Mouse (Mus musculus) neutrophil, adult 5-6 weeks (primary cell): ENCODE measurements around the gene Rfpl4. TPM values are rescaled to one million over a fixed set of nuclear protein-coding genes. Genes with fewer than 3 reads are reported as not detected.
A peak's percentile ranks its signal among the peaks of the same experiment; 100 is the strongest.
"Not testable (repeated sequence)": the region's sequence is repeated elsewhere in the genome, so short reads cannot be mapped to it uniquely, and the experiment has no call there.

Experiments
- ATAC-seq: fragments of 151-379, 151-347 bp; 2 replicates; pipeline ENCODE4 v1.8.0; 2017; ENCODE audit warnings: mild to moderate bottlenecking, moderate TSS enrichment; ENCODE audit not compliant: insufficient number of reproducible peaks, poor library complexity, low FRiP score, severe bottlenecking; ENCODE audit errors: extremely low read depth
- total RNA-seq: library from RNA; stranded (forward); fragments of 200-1000 nt; gene quantifications from 2 replicates; pipeline ENCODE4 v1.2.3, GENCODE M21; 2017

Gene Rfpl4
- total RNA-seq, 1 experiment from 2014 or later, result not detected

DNA sequence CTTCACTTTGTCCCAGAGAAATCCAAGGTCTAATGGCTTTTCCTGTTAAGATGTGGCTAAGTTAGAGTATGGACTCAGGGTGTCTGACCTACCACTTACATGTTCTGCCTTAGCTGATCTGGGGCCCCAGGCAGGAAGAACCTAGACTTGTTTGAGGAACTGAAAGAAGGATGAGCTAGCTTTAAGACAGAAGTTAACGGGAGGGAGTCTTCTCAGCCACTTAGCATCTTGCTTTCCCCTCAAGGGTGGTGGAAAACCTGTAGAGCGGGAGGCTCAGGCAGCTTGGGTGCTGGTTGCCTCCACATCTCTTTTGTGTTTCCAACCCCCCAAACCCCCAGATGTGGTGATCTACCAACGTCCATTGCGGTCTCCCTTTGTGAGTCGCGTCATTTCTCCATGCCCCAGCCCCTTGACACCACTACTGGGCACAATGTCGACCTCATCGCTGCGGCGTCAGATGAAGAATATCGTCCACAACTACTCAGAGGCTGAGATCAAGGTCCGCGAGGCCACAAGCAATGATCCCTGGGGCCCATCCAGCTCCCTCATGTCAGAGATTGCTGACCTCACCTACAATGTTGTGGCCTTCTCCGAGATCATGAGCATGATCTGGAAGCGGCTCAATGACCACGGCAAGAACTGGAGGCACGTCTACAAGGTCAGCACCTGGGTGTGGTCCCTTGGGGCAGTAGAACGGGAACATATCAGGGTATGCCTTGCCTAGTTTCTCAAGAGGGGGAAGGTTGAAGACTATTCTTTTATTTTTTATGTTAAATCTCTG lies 33.2 kb downstream of the Rfpl4 start:
- ATAC-seq, result peak; percentile 58

DNA sequence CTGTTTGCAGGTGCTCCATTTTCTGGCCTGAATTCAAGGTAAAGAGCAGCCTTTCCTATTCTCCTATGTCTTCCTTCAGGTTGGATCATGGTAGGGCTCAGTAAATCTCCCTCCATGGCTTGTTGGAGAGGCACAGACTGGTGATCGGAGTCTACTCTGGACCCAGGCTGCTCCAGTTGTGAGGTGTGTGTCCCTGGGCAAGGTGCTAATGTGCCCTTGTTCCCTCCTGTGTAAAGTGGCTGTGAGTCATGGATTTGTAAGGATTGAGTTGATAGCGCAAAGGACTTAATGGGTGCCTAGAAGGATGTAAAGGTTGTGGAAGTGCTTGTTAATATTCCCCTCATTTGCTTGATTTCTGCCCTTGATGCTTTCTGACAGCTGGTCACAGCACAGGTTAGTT lies 34.8 kb downstream of the Rfpl4 start:
- no peak for ATAC-seq

DNA sequence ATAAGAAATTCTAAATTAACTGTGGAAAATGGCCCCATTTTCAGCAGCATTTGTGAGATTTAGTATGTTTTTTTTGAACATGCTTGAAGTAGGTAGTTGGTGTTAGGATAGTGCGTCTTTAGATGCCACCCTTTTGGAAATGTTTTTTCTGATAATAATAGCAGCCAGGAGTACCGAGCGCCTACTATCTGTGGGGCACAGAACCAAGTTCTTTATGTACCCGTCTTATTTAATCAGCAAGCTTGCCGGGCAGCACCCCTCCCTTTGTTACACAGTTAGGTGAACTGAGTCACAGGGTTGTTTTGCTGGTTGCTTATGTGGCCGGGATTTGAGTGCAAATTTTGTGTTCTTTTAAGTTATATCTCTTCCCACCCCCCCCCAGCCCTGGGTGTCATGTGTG lies 35.5 kb downstream of the Rfpl4 start:
- ATAC-seq, result no peak

DNA sequence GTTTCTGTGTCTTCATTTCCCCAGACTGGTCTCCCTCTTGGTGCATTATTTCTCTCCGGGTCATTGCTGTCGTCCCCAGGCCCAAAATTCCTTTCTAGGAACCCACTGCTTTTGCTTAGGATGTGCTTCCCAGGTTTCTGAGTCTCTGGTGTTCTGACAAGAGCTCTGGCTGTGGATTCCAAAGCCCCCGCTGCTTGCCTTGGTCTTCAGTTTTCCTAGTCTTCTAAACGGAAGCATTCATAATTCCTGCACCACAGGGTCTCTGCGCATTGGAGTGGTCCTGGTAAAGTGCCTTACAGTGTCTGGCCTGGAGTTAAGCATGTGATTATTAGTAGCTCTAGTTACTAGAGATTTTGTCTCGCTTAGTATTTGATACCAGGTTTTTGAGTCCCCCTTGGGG lies 35.9 kb downstream of the Rfpl4 start:
- no peak for ATAC-seq

DNA sequence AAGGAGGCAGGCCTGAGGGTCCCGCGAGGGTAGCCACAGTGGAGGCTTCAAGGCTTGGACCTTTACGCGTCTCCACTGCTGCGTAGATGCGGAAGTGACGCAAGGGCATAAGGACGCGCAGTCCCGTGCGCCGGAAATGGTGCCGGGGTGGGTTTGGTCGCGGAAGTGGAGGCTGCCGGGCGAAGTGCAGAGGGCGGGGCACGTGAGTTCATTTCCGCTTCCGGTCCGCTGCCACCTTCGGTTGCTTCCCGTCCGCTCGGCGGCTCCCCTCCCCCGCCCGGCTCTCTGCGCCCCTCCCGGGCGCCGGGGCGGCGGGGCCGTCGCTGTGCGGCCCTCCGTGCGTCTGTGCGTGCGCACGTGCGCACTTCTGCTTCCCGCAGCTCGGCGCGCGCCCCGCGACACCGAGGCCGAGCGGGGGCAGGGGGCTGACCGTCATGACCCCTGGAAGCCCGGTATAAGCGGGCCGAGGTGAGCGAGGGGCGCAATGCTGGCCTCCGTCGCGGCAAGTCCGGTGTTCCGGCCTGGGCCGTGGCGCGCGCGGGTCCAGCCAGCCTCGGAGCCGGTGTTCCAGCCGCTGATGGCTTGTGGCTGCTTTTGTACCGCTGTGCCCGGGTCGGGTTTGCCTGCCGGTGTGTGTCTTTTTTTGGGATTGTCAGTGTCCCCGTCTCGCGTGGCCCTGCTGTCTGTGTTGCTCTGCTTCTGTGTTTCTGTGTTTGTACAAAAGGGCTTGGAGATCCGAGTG lies 36.6 kb downstream of the Rfpl4 start, which contains the start of gene Epn1:
Epn1 (plus strand) TSS at position 226 of the 742 bp plus-strand sequence.
- peak; percentile 93 for ATAC-seq

DNA sequence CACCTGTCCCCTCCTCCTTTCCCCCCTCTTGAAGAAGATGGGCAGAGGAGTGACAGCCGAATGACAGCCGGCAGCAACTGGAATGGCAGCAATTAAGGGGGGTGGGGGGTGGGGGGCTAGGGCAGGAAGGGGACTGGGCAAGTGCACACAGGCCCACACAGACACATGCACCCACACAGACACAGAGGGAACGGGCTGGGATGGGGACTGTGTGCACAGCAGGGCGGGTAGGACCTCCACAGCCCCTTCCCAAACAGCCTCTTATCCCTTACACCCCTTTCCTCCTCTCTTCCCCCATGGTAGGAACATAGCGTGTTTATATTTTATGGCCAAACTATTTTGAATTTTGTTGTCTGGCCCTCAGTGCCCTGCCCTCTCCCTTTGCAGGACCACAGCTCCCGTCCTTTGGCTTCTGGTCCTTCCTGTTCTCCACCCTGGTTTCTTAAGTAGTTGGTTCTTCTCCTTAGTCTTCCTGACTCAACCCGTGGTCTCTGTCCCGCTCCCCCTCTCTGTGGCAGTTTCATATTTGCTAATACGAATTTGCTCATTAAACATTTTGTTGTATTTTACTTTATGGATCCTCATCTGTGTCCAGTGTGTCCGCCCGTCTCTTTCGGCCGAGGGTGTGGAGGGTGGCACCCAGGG lies 37.3 kb downstream of the Rfpl4 start:
- ATAC-seq, result not testable (repeated sequence)

DNA sequence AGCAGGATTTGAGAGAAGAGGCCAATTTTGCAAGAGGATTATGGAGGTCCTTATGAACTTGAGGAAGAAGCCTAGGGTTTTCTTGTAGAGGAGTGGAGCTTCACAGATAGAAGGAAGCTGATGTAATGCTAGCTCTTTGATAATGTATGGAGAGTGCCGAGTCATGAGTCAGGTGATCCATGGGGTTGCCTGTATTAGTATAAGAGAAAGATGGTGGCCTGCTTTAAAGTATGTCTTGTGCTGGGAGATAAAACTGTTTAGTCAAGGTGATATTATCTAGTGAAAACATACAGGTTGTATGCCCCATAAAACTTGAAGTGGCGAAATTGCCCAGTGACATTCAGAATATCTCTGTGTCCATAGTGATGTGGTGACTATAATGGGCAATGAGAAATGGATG lies 39.8 kb downstream of the Rfpl4 start:
- ATAC-seq, result no peak

DNA sequence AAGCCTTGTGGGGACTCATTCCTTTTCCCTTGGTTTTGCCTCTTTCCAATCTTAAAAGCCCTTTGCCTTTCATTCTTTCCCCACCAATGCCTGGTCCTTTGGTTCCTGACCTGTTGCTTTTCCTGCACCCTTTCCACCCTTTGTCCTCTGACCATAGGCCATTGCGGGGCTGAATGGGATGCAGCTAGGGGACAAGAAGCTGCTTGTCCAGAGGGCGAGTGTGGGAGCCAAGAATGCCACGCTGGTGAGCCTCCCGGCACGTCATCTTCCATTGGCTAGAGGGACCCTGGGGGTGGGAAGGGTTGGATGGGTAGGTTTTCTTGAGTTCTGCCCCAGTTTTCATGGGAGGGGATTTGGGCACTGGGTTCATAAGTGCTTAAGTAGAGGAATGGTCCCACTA lies 41.8 kb downstream of the Rfpl4 start:
- no peak for ATAC-seq

DNA sequence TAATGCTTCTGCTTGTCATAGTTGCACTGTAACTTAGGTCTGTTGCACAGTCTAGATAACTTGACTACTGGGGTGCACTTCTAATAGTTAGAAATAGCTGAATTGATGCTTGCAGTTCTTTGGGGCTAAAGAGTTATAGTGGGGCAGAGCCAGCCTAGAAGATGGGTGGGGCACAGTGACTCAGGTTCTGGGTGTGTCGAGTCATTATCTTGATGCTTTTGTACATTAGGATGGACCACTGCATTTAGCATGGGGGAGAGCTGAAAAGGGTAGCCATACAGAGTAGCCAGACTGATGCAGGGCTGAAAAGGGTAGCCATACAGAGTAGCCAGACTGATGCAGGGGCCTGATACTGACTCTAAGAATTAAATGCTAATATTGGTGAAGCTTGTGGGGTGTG lies 43.2 kb downstream of the Rfpl4 start:
- no peak for ATAC-seq

DNA sequence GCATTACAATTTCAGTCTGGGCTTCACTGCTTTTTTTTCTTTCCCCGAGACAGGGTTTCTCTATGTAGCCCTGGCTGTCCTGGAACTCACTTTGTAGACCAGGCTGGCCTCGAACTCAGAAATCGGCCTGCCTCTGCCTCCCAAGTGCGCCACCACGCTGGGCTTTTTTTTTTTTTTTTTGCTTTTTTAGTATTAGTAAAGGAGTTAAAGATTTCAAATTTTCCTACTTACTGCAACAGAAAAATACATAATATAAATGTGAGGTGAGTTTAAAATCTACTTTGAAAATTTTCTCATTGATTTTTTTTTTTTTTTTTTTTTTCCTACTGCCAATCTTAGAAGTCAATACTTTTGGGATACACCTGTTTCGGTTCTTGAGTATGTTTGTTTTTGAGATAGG lies 51.9 kb downstream of the Rfpl4 start:
- no peak for ATAC-seq

DNA sequence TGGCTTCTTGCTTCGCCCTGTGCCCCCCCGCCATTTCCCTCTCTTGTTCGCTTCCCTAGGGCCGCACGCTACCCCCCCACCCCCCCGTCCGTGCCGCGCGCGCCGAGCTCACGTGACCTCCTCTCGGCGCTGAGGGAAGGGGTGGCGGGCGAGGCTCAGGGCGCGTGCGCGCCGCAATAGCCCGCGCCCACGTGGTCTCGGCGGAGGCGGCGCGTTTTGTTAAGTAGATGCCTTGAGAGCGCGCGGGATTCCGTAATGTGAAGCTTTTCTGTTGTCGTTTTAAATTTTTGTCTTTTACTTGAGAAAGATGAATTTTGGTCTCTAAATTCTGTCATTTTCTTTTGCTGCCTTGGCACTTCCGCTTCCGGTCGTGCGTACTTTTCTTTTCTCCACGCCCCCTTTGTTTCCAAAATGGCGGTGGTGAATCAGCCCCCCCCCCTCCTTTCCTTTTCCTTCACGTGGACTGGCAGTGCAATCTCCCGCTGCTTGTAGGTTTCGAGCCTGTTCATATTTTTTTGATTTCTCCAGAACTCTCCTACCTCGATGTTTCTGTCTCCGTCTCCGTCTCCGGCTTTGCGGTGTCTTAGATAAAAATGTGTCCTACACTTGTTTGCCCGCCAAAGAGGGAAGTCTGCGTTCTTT lies 54.3 kb downstream of the Rfpl4 start:
- no peak for ATAC-seq

DNA sequence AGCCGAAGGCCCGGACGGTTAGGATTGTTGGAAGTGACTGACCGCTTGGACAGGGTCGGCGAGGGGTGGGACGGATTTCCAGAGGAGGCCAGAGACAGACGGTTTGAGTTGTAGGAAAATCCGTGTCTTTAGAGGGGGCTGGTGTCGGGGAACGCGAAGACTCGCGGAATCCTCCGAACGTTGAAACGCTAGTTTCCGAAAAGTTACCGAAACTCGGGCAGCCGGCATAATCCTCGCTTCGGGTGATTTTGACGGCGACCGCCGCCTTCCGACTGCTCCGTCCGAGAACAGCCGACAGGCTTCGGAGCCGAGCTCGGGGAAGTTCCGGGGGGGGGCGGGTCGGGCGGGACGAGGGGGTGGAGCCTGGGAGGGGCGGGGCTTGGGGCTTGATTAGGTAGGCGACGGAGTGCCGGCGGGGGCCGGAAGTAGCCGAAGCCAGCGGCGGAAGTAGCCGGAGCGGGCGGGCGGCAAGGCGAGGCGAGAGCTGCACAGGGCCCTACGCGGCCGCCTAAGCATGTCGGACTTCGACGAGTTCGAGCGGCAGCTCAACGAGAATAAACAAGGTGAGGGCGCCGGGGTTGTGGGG lies 54.9 kb downstream of the Rfpl4 start, which contains the start of gene U2af2:
U2af2 (plus strand) TSS at position 370 of the 586 bp plus-strand sequence.
- ATAC-seq, result peak; percentile 36

DNA sequence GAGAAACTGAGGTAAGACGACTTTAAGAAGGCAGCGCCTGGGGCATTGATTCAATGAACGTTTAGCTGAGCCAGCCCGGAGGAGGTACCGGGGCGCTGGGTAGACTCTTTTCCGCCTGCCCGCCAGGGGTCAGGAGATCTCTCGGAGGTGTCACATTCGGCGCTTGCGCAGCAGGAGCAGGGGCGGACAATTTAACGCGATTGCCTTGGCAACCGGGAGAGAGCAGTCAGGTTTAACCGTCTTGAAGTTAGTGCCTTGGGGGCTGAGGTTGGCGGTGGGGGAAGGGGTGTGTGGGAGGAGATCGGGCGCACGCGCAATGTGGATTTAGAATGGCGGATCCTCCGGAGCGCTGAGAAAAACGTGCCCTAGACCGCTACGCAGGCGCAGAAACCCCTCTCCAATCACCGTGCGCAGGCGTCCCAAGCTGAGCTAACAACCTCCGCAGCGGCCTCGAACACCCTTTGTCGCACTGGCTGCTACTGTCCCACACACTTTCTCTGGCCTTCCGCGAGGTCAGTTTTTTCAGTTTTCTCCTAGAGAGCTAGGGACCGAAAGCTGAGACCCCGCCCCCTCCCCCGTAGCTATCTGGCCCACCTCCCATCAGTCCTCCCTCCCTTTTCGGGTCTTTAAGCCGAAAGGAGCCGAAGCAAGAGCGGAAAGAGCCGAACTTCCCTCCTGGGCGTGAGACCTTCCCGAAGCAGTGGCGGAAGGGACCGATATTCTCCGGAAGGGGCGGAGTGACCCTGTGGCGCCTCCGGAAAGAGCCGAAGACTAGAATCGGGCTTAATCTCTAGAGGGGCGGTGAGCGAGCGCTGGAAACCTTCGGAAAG lies 55.6 kb downstream of the Rfpl4 start:
- peak; percentile 75 for ATAC-seq

DNA sequence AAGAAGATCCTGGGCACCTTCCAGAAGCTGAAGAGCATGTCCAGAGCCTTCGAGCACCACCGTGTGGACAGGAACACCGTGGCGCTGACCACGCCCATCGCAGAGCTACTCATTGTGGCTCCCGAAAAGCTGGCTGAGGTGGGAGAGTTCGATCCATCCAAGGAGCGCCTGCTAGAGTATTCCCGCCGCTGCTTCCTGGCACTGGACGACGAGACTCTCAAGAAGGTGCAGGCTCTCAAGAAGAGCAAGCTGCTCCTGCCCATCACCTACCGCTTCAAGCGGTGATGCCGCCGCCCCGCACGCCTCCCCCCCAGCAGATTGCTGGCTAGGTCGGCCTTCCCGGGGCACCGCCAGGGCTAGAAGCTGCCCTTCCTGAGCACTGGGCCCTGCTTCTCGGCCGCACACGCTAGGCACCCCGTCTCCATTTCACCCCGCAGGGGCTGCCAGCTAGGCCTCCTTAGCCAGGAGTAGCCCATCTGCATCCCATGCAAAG lies 56.5 kb downstream of the Rfpl4 start:
- peak; percentile 34; the same call in 1 of the 2 replicates for ATAC-seq
